Mouse (Mus musculus): ENCODE measurements around the gene Gpr34. TPM values are rescaled to one million over a fixed set of nuclear protein-coding genes. Genes with fewer than 3 reads are reported as not detected.

Gene Gpr34
- 0.81 TPM for polyA plus RNA-seq (2015; fragmentation: Illumina TruSeq; extraction: RNeasy Lipid Tissue Mini Kit (QIAGEN cat#74804); ENCODE audit: insufficient read depth, low read depth, low replicate concordance)

DNA sequence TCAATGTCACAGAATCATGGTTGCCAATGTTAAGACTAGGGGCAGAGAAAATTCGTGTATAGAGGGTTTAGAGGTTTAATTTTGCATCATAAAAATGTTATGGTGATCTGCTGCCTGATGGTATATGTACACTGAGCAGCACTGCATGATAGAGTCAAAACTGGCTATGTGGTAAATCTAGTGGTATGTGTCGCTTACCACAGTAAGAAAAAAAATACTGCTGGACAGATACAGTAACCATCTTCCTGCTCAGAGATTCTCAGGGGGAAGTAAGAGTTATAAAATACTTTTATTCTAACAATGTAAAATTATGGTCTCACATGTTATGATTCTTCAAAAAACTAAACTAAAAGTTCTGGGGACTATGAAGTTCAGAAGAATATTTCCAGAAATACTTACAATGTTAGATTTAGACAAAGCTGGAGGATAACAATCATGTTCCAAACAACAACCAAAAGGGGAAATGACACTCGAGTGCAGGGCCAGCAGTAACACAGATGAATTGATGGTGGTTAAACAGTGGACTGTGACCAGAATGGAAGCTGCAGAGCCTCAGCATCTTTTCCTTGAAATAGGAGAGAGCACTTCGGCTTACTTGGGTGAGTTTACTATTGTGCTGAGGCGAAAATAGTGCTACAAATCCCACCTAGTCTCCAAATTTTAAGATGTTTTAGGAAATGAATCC, at the start of gene Gpr34:
Gene Gpr34 (plus strand): TSS at position 491 of the 685 bp plus-strand sequence.

DNA sequence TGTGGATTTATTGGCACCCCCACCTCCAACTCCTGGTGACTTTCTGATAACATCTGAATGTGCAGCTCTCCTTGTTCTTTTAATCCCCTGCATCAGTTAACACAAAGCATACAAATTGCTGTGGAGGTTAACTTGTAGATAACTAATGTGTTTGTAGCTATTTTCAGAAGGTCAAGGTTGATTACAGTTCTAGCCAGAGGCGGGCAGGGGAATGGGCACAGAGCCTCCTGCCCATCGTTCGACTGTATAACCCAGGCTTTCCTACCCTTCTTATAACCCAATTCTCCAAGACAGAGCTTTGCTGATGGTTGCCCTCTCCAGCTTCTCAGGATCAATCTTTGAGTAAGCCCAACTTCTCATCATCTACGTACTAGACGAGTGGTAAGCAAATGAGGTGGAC, 29.2 kb downstream of the Gpr34 start, which contains the start of gene Gpr82:
Gene Gpr82 (plus strand): TSS at position 301 of the 400 bp plus-strand sequence.

Other genes with a start within 250 kb of the Gpr34 start
- not detected for gene Nyx, start 166.0 kb upstream of the Gpr34 start, polyA plus RNA-seq (2015; fragmentation: Illumina TruSeq; extraction: RNeasy Lipid Tissue Mini Kit (QIAGEN cat#74804); ENCODE audit: insufficient read depth, low read depth, low replicate concordance)
- not detected for gene Gpr82, start 29.3 kb downstream of the Gpr34 start, polyA plus RNA-seq (2015; fragmentation: Illumina TruSeq; extraction: RNeasy Lipid Tissue Mini Kit (QIAGEN cat#74804); ENCODE audit: insufficient read depth, low read depth, low replicate concordance)
- 4.7 TPM for gene Cask, start 219.3 kb downstream of the Gpr34 start, polyA plus RNA-seq (2015; fragmentation: Illumina TruSeq; extraction: RNeasy Lipid Tissue Mini Kit (QIAGEN cat#74804); ENCODE audit: insufficient read depth, low read depth, low replicate concordance)